Mouse (Mus musculus): Measurements from ENCODE around the gene Gm8005. TPM values are rescaled to one million over a fixed set of nuclear protein-coding genes. Genes with fewer than 3 reads are reported as not detected.
"Not testable (repeated sequence)": the region's sequence is repeated elsewhere in the genome, so short reads cannot be mapped to it uniquely, and the experiment has no call there.

The Gm8005 gene
- total RNA-seq (2021) = not detected in 2 replicates
- long read RNA-seq = 0 reads

- not testable (repeated sequence) for DNase-seq
Measured at GRCm38 (mm10) chr14:42439573-42439972, at the start of gene Gm8005. Gm8005 (minus strand) TSS chr14:42439673.

GRCm38 (mm10) chr14:42463581-42463980 is 24.1 kb upstream of the Gm8005 start, which contains the start of gene Gm8011:
Gm8011 (plus strand) TSS chr14:42463881.
- DNase-seq = not testable (repeated sequence)

Other genes with a start within 250 kb of the Gm8005 start
- not detected in 2 replicates for gene Gm3573, start 248.9 kb downstream of the Gm8005 start, total RNA-seq (2021)
- not detected in 2 replicates for gene Gm17026, start 179.6 kb downstream of the Gm8005 start, total RNA-seq (2021)
- gene Gm9611, start 142.3 kb downstream of the Gm8005 start, total RNA-seq (2021) = not detected in 2 replicates
- gene Gm7995, start 129.5 kb downstream of the Gm8005 start, total RNA-seq (2021) = not detected in 2 replicates
- not detected in 2 replicates for gene Gm8011, start 24.2 kb upstream of the Gm8005 start, total RNA-seq (2021)
- gene Gm8020, start 62.7 kb upstream of the Gm8005 start, total RNA-seq (2021) = not detected in 2 replicates
- not detected in 2 replicates for gene Gm8024, start 84.6 kb upstream of the Gm8005 start, total RNA-seq (2021)
- gene Gm17124, start 160.2 kb upstream of the Gm8005 start, total RNA-seq (2021) = not detected in 2 replicates
- gene Gm3633, start 202.2 kb upstream of the Gm8005 start, total RNA-seq (2021) = not detected in 2 replicates
- not detected in 2 replicates for gene Gm10378, start 216.3 kb upstream of the Gm8005 start, total RNA-seq (2021)

All from adrenal gland, postnatal 25 days (tissue).